Mouse (Mus musculus) heart, adult 11 months (tissue): ENCODE results near the gene Hs1bp3.
A peak's percentile ranks its signal among the peaks of the same experiment; 100 is the strongest.

ENCODE experiments used
- DNase-seq: peaks from one replicate; pipeline ENCODE4 v3.0.0; 2022

Hs1bp3 gene

DNA sequence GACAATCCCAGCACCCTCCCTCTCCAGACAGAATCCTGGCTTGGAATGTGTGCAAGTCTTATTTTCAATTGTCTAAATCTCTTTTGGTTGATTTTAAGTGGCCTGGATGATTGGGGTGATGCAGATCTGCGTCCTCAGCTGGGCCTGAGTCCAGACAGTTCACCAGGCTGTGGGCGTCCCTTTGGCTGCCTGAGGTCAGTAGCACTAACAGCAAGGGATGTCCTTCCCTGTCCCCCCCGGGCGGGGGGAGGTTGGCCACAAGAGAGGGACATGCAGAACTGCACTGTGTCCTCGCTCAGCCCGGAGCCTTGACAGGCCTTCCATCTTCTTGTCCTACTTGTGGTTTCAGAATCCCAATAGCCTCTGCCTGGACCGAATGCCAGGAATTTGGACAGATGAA lies 52.1 kb downstream of the Hs1bp3 start:
- DNase-seq, result peak; percentile 95

GRCm38 (mm10) chr12:8365905-8366576 lies 52.8 kb downstream of the Hs1bp3 start:
- no peak for DNase-seq

DNA sequence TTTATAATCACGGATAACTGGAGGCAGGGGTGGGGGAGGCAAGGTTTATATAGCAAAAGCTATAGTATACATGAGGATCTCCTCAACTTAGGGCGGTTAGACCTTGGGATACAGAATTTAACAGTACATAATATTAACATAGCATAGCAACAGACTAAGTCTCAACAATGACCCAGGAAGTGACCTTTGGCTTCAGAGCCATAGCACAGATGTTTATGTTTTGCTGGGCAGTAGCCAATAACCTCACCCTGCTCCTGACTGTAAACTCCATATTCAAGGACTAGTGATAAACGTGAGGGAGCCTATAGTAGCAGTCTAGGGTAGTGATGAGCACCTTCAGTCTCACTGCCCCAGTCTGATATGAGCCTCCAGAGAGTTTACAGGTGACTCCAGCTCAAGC lies 53.5 kb downstream of the Hs1bp3 start:
- no peak for DNase-seq

- DNase-seq, result no peak
These were observed 58.7 kb downstream of the Hs1bp3 start for GRCm38 (mm10) chr12:8371746-8372510.

- DNase-seq, result peak; percentile 72
These were observed 59.4 kb downstream of the Hs1bp3 start for GRCm38 (mm10) chr12:8372511-8373180.

DNA sequence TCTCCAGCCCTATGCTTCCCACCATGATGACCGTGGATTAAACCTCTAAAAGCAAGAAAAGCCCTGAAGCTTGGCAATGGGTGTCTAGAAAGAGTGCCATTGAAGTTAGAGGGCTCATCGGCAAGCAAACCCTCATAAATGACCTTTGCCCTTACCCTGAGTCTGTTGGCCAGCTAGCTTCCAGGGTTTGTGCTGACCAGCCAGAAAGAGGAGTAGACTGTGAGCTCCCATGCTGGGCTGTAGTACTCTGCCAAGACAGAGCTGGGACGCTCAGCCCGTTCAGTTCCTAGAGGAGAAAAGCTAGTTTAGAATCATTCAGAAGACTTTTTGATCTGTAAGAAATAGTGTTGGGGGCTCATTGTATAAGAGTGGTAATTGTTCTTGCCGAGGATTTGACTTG lies 60.5 kb downstream of the Hs1bp3 start:
- DNase-seq, result no peak

DNA sequence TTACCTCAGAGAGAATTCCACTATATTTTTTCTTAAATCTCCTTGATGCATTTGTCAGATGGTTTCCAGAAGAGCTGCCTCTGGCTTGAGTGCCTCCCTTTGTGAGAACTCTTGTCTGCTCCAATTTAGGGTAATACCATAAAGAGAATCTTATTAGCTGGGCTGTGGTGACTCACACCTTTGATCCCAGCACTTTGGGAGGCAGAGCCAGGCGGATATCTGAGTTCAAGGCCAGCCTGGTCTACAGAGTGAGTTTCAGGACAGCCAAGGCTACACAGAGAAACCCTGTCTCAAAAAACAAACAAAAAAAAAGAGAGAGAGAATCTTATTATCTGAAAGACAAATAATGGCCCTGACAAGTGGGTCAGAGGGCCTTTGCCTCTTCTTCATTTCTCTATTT lies 63.9 kb downstream of the Hs1bp3 start:
- no peak for DNase-seq

DNA sequence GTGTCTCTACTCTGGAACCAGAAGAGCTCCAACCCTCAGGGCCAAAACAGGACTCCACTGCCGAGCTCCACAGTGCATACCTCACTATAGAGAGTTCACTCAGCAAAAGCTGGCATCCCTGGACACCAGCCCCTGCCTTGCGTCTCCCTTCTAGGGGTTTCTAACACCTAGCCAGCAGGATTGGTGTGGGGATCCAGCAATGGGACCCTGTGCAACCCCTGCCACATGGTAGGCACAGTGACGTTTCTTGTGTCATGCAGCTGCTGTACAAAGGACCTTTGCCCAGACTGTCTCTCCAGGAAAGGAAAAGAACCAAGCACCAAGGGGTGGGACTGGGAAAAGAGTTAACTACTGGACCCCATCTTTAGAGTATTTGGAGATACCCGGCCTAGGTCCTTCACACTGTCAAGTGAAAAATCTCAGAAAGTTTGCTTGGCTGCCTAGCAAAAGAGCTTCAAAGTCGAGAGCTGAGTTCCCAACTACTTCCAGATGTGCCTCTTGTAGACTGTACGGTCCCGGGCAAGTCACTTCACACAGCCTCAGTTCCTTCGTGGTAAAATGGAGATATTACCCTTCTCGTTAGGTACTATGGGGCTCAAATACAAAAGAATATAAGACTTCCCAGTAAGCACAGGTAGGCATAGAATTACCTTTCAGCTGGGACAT lies 64.9 kb downstream of the Hs1bp3 start:
- peak; percentile 89 for DNase-seq

- DNase-seq, result peak; percentile 99
These were observed 66.7 kb downstream of the Hs1bp3 start for GRCm38 (mm10) chr12:8379795-8380521.

DNA sequence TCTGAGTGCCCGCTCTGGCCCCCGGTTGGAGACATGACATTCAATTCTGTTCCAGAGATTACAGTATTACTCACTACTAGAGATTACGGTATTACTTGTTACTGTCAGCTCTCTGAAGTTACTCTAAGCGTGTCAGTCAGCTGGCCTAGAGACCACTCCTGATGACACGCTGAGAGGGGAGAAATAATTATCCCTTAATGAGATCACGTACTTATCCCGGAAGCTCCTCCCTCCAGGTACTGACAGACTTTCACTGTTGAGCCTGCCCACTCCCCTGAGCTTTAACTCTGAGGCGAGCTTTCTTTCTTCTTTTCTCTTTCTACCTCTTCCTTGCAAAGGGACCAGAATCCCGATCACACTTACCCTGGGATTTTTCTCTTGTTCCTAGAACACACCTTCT lies 67.7 kb downstream of the Hs1bp3 start:
- no peak for DNase-seq

GRCm38 (mm10) chr12:8381940-8382339 lies 68.7 kb downstream of the Hs1bp3 start:
- DNase-seq, result peak; percentile 94

DNA sequence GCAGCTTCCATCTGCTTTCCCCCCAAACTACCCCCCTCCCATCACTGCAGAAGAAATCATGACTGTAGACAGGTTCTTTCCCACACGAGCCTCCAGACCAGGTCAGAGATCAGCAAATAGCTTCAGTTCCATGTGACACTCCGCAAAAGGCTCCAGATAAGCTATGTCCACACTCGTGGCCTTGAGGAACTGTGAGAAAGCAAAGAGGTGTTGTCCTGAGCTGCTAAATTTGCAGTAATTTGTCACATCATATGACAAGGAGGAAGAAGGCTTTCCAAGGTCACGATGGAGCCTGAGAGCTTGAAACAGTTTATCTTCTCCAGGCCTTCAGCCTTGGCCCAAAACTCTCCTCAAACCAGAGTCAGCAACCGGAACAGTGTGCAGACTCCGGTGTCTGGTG lies 70.6 kb downstream of the Hs1bp3 start:
- peak; percentile 87 for DNase-seq

GRCm38 (mm10) chr12:8386451-8387011 lies 73.3 kb downstream of the Hs1bp3 start:
- DNase-seq, result peak; percentile 99

DNA sequence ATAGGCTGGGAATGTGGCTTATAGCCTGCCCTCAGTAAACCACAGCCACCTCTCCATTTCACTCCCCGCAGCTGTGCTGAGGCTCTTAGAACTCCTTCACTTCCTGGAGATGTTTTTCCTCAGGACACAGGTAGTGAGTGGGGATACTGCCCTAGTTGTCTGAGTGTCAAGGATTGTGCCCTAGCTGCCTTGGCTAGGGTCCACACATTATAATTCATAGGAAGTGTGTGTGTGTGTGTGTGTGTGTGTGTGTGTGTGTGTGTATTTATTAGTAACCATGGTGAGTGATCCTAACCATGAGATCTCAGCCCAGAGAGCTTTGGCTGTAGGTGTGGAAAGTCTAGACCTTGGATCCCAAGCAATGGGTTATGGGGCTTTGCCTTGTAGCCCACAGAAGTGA lies 74.0 kb downstream of the Hs1bp3 start:
- DNase-seq, result peak; percentile 92

- peak; percentile 90 for DNase-seq
These were observed 75.5 kb downstream of the Hs1bp3 start for GRCm38 (mm10) chr12:8388529-8389414.

- DNase-seq, result peak; percentile 79
These were observed 80.0 kb downstream of the Hs1bp3 start for GRCm38 (mm10) chr12:8393226-8393625.
